Mouse (Mus musculus) C3H10T1/2 (cell line): Measurements from ENCODE around the gene Gm20449. TPM values are rescaled to one million over a fixed set of nuclear protein-coding genes. Genes with fewer than 3 reads are reported as not detected.

Experiments
- polyA plus RNA-seq, 2 experiments: library from polyadenylated mRNA; unstranded; fragments of >200 nt; fragmentation: generic; extraction: Trizol; gene quantifications; one replicate each; pipeline ENCODE4 v1.2.1; 2012; ENCODE audit warnings: missing spikeins in 2 of 2

The Gm20449 gene
- under 1 TPM in 1 of 2 experiments, not detected in 1; 0.02 TPM for polyA plus RNA-seq

DNA sequence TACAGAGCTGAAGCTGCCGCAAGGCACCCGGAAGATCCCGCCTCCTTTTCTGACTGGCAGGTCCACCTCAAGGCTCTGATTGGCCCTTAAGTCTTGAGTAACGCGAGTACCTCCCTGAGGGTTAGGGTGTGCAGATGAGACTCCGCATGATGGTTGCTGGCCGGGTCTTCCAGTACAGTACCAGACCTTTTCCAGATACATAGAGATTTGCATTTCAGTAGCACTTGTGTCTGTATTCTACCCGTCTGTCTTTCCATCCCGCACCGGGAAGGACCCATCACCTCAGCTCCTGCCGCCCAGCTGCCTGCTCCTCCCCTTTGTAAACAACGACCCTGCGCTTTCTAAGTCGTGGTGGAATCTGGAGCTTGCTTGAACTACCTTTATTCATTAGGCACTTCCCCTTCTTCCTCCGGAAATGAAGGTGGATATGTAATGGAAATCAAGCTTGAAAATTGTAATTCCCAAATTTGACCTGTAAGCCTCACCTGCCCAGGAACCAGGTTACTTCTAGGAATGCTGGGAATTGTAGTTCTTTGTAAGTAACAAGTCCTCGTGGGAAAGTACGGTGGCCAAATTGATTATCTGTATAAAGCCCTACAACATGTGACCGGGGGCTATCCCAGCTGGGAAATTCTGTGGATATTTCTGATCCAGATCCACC, at the start of gene Gm20449, which contains the start of gene AW146154:
Gene Gm20449, minus strand, starts transcription at position 29 of the 661 bp plus-strand sequence.
Gene AW146154, minus strand, starts transcription at position 502 of the 661 bp plus-strand sequence.

DNA sequence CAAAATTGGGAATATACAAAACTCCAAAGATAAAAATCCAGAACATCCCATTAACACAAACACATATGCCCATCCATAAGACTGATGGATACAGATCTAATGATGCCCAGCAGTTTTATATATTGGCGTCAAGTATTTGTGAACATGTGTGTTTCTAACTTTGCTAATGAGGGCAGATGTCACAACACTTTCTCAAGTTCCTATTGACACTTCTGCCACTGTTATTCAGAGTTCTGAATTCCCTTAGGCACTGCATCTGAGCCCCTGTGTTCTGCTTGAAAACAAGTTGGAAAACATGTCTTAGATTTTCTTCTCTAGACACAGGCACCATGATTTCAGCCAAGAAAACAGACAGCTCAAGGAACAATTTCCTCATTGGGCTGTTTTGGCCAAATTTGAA, 50.6 kb downstream of the Gm20449 start, which contains the start of gene Vmn2r57:
Gene Vmn2r57, minus strand, starts transcription at position 101 of the 400 bp plus-strand sequence.

DNA sequence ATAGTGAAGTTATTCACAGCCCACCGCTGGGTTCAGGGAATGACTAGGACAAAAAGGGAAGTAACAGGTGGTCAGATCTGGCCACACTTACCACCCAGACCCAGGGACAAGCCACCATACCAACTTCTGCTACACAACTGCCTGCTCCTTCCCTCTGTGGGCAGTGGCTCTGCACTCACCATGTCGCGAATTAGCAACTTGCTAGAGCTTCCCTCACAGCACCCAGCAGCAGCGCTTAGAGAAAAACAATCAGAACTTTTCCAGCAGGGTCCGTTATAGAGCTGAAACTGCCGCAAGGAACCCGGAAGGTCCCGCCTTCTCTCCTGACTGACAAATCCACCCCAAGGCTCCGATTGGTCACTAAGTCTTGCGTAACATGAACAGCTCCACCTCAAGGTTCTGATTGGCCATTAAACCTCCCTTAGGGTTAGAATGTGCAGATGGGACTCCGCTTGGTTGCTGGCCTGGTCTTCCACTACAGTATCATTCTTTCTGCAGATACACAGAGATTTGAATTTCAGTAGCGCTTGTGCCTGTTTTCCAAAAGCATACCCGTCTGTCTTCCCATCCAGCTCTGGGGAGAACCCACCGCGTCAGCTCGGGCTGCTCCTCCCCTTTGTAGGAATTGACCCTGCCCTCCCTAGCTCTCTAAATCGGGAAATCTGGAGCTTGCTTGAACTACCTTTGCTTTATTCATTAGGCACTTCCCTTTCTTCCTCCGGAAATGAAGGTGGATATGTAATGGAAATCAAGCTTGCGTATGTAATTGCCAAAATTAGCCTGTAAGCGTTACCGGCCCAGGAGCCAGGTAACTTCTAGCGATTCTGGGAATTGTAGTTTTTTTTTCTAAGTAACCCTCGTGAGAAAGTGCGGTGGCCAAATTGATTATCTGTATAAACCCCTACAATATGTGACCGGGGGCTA, 105.9 kb downstream of the Gm20449 start, which contains the start of gene AI987944:
Gene AI987944, minus strand, starts transcription at position 332 of the 924 bp plus-strand sequence.

Other genes with a start within 250 kb of the Gm20449 start
- 1 to 10 TPM in 1 of 2 experiments, under 1 TPM in 1; 0.18 to 2.0 TPM for gene AI987944, start 106.0 kb downstream of the Gm20449 start, polyA plus RNA-seq
- gene Vmn2r57, start 50.7 kb downstream of the Gm20449 start, polyA plus RNA-seq: under 1 TPM in 1 of 2 experiments, not detected in 1; 0.02 TPM
- under 1 TPM; 0.12 to 0.83 TPM for gene AW146154, start 473 bp upstream of the Gm20449 start, polyA plus RNA-seq
- under 1 TPM in 1 of 2 experiments, not detected in 1; 0.06 TPM for gene Gm6871, start 74.2 kb upstream of the Gm20449 start, polyA plus RNA-seq
- gene 2610021A01Rik, start 99.8 kb upstream of the Gm20449 start, polyA plus RNA-seq: under 1 TPM; 0.11 to 0.34 TPM
- 1 to 10 TPM in 1 of 2 experiments, under 1 TPM in 1; 0.15 to 1.8 TPM for gene Zfp788, start 133.8 kb upstream of the Gm20449 start, polyA plus RNA-seq